Mouse (Mus musculus): ENCODE results near the gene Lyve1. TPM values are rescaled to one million over a fixed set of nuclear protein-coding genes. Genes with fewer than 3 reads are reported as not detected.

The Lyve1 gene
- polyA plus RNA-seq, 1 experiment = not detected

- no peak overlapping the region for H3K4me3 ChIP-seq (ENCODE audit: insufficient read depth, low read depth, low read length)
- TF ChIP-seq CTCF (IDR thresholded peaks at IDR 0.05; ENCODE audit: insufficient read depth, low read depth, low read length) (no peak), POLR2A (IDR thresholded peaks at IDR 0.05; ENCODE audit: insufficient read depth, low read depth, low read length) (no peak)
- WGBS = 75% methylated on average over 9 of the region's 9 CpGs
- no peaks in the 10 kb centered on the region for H3K4me1 ChIP-seq (ENCODE audit: control insufficient read depth, insufficient read depth, low read length)
- no peak overlapping the region for H3K27ac ChIP-seq (ENCODE audit: insufficient read depth, low read depth, low read length)
Measured at GRCm38 (mm10) chr7:110891501-110891986, 28.5 kb upstream of the Lyve1 start.

GRCm38 (mm10) chr7:110881746-110882333 is 18.8 kb upstream of the Lyve1 start:
- TF ChIP-seq POLR2A (IDR thresholded peaks at IDR 0.05; ENCODE audit: insufficient read depth, low read depth, low read length) (no peak), CTCF (IDR thresholded peaks at IDR 0.05; ENCODE audit: insufficient read depth, low read depth, low read length) (no peak)
- 42% methylated on average over 2 of the region's 2 CpGs for WGBS

DNA sequence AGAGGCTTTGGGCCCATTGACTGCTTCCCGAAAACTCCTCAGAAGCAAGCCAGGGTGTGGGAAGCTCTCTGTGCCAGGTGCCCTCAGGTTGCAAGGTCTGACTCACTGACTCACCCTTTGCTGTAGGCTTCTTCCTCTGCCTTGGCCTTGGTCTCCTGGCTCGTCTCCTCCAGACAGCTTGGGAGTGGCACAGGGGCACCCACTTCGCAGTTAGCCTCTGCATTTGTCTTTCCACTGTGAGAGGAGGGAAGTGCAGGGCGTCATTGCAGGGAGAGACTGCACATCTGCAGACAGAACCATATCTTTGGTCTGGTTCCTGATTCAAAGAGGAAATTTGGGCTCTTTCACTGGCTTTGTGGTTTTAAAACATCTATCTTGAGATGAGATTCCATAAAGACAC is 15.0 kb upstream of the Lyve1 start:
- 90% methylated on average over 4 of the region's 4 CpGs for WGBS
- H3K27ac ChIP-seq (ENCODE audit: insufficient read depth, low read depth, low read length) = no peak overlapping the region
- TF ChIP-seq POLR2A (IDR thresholded peaks at IDR 0.05; ENCODE audit: insufficient read depth, low read depth, low read length) = no peak
- no peak for TF ChIP-seq CTCF (IDR thresholded peaks at IDR 0.05; ENCODE audit: insufficient read depth, low read depth, low read length)
- H3K4me1 ChIP-seq (ENCODE audit: control insufficient read depth, insufficient read depth, low read length) = no peaks in the 10 kb centered on the region
- H3K4me3 ChIP-seq (ENCODE audit: insufficient read depth, low read depth, low read length) = no peak overlapping the region

More at GRCm38 (mm10) chr7:110881746-110882333, 18.8 kb upstream of the Lyve1 start:
- H3K27ac ChIP-seq (ENCODE audit: insufficient read depth, low read depth, low read length) = no peak overlapping the region; the same call in 1 of the 2 replicates
- H3K4me3 ChIP-seq (ENCODE audit: insufficient read depth, low read depth, low read length) = no peak overlapping the region
- H3K4me1 ChIP-seq (ENCODE audit: control insufficient read depth, insufficient read depth, low read length) = no peaks in the 10 kb centered on the region

GRCm38 (mm10) chr7:110876965-110877364 is 13.9 kb upstream of the Lyve1 start:
- no peak for TF ChIP-seq CTCF (IDR thresholded peaks at IDR 0.05; ENCODE audit: insufficient read depth, low read depth, low read length)
- no peak for TF ChIP-seq POLR2A (IDR thresholded peaks at IDR 0.05; ENCODE audit: insufficient read depth, low read depth, low read length)
- 94% methylated on average over 4 of the region's 4 CpGs for WGBS
- Histone ChIP-seq H3K27ac (ENCODE audit: insufficient read depth, low read depth, low read length) (no peak overlapping the region), H3K4me1 (ENCODE audit: control insufficient read depth, insufficient read depth, low read length) (no peaks in the 10 kb centered on the region), H3K4me3 (ENCODE audit: insufficient read depth, low read depth, low read length) (no peak overlapping the region)

DNA sequence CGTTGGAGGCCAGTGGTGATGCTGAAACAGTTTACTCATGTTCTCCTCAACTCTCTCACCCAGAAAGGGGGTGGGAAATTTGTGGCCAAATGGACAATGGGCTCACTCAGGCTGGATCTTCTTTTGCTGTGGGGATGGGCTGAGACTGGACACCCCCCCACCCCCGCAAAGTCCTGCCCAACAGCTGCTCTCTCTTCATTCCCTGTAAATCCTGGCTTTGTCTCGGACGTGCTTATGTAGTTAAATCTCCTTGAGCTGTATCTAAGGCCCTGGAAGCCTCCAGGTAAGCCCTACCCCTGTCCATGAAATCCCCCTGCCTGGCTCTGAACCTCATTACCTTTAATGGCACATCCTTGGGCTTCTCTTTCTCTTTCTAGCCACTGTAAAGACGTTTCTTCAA is 5.8 kb upstream of the Lyve1 start:
- WGBS = 78% methylated on average over 5 of the region's 5 CpGs
- Histone ChIP-seq H3K4me3 (ENCODE audit: insufficient read depth, low read depth, low read length) (no peak overlapping the region), H3K4me1 (ENCODE audit: control insufficient read depth, insufficient read depth, low read length) (no peaks in the 10 kb centered on the region), H3K27ac (ENCODE audit: insufficient read depth, low read depth, low read length) (no peak overlapping the region)
- TF ChIP-seq POLR2A (IDR thresholded peaks at IDR 0.05; ENCODE audit: insufficient read depth, low read depth, low read length) = no peak
- TF ChIP-seq CTCF (IDR thresholded peaks at IDR 0.05; ENCODE audit: insufficient read depth, low read depth, low read length) = no peak

GRCm38 (mm10) chr7:110867116-110867515 is 4.1 kb upstream of the Lyve1 start:
- TF ChIP-seq CTCF (IDR thresholded peaks at IDR 0.05; ENCODE audit: insufficient read depth, low read depth, low read length) = no peak
- TF ChIP-seq POLR2A (IDR thresholded peaks at IDR 0.05; ENCODE audit: insufficient read depth, low read depth, low read length) = no peak
- Histone ChIP-seq H3K4me3 (ENCODE audit: insufficient read depth, low read depth, low read length) (no peak overlapping the region), H3K4me1 (ENCODE audit: control insufficient read depth, insufficient read depth, low read length) (peaks cover 2% of the 10 kb centered on the region; the same call in 1 of the 2 replicates), H3K27ac (ENCODE audit: insufficient read depth, low read depth, low read length) (no peak overlapping the region)
- 93% methylated on average over 6 of the region's 6 CpGs for WGBS

DNA sequence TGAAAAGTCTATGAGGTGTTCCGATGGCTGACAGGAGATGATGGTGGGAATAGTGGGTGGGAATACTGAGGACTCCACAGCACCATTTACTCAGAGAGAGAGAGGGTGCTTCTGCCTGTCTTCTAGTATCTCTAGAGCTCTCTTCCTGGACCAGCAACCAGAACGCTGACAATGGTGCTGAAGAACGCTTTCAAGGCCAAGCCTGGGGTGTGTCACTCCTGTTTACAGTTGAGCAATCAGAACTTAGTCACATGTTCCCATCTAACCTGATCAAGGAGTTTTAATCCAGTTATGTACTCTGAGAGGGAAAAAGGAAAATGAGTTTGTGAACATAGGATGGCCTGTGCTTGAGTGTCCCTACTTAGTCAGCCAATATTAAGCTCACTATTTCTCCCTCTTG is 3.0 kb upstream of the Lyve1 start:
- H3K4me3 ChIP-seq (ENCODE audit: insufficient read depth, low read depth, low read length) = no peak overlapping the region
- TF ChIP-seq POLR2A (IDR thresholded peaks at IDR 0.05; ENCODE audit: insufficient read depth, low read depth, low read length) (no peak), CTCF (IDR thresholded peaks at IDR 0.05; ENCODE audit: insufficient read depth, low read depth, low read length) (no peak)
- 96% methylated on average over 3 of the region's 3 CpGs for WGBS

GRCm38 (mm10) chr7:110865570-110865969 is 2.5 kb upstream of the Lyve1 start:
- 91% methylated on average over 6 of the region's 6 CpGs for WGBS
- TF ChIP-seq CTCF (IDR thresholded peaks at IDR 0.05; ENCODE audit: insufficient read depth, low read depth, low read length) (no peak), POLR2A (IDR thresholded peaks at IDR 0.05; ENCODE audit: insufficient read depth, low read depth, low read length) (no peak)
- no peak overlapping the region for H3K4me3 ChIP-seq (ENCODE audit: insufficient read depth, low read depth, low read length)
- H3K27ac ChIP-seq (ENCODE audit: insufficient read depth, low read depth, low read length) = no peak overlapping the region
- H3K4me1 ChIP-seq (ENCODE audit: control insufficient read depth, insufficient read depth, low read length) = peaks cover 2% of the 10 kb centered on the region; the same call in 1 of the 2 replicates

More for the DNA sequence above, 3.0 kb upstream of the Lyve1 start:
- Histone ChIP-seq H3K4me1 (ENCODE audit: control insufficient read depth, insufficient read depth, low read length) (peaks cover 2% of the 10 kb centered on the region; the same call in 1 of the 2 replicates), H3K27ac (ENCODE audit: insufficient read depth, low read depth, low read length) (no peak overlapping the region)

DNA sequence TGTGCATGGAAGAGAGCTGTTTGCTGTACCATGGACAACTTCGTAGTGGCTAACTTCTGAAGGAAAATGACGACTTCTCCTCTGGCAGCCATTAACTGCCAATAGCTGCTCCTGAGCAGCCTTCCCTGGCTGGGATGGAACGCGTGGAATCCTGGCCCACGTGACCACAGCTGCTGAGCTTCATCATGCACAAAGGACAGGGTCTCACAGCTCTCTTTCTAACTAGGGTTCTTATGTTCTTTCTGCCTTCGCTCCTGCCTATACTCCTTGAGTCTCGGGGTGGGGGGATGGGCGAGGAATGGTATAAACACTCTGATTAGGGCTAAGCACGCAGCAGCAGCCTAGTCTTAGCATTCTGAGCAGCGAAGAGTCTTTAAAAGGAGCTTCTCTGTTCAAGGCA is 2.0 kb upstream of the Lyve1 start:
- WGBS = 38% methylated on average over 10 of the region's 10 CpGs
- TF ChIP-seq CTCF (IDR thresholded peaks at IDR 0.05; ENCODE audit: insufficient read depth, low read depth, low read length) (no peak), POLR2A (IDR thresholded peaks at IDR 0.05; ENCODE audit: insufficient read depth, low read depth, low read length) (no peak)
- Histone ChIP-seq H3K4me3 (ENCODE audit: insufficient read depth, low read depth, low read length) (no peak overlapping the region), H3K27ac (ENCODE audit: insufficient read depth, low read depth, low read length) (no peak overlapping the region), H3K4me1 (ENCODE audit: control insufficient read depth, insufficient read depth, low read length) (peaks cover 2% of the 10 kb centered on the region; the same call in 1 of the 2 replicates)
